Mouse (Mus musculus): ENCODE data around the gene Gm1043.
A peak's percentile ranks its signal among the peaks of the same experiment; 100 is the strongest.

Gene Gm1043

DNA sequence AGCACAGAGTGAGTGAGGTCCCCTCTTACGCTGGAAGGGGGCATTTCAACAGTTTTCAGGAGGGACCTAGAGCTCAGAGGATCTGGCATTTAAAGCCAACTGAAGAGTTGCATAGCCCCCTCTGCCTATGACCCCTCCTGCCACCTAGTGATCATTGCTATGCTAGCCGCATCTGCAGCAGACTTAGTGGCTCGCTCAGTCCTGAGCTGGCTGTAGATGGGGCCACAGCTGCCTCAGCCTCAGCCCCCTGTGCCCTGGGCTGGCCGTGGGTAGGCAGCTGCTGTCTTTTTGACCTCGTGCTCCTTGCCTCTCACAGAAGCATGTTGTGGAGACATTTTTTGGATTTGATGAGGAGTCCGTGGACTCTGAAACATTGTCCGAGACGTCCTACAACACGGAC lies 32.0 kb downstream of the Gm1043 start:
- Histone ChIP-seq H3K36me3 (ENCODE audit: control insufficient read depth, insufficient read depth, low read length, poor library complexity, severe bottlenecking) (peaks cover 7% of the 10 kb centered on the region), H3K27me3 (ENCODE audit: control insufficient read depth, insufficient read depth, low read length, poor library complexity, severe bottlenecking) (no peaks in the 10 kb centered on the region)
- DNase-seq (ENCODE audit: low read depth, low spot score) = no peak

DNA sequence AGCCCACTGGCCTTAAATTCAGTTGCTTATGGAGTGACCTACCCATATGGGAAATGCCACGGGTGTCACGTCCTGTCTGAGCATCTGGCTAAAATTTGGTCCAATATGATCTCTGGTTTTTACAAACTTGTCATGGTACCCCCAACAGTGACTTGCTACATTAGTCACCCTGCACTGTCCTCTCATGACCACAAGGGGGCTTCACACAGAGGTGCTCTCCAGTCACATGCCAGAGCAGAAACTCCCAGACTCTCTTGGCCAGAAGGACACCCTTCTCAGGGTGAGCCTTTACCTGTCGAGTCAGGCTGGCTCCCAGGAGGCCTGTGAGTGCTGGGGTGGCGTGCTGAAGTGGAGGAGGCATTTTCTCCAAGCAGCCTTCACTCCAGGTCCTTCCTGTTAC lies 33.1 kb downstream of the Gm1043 start:
- peaks cover 4% of the 10 kb centered on the region for H3K36me3 ChIP-seq (ENCODE audit: control insufficient read depth, insufficient read depth, low read length, poor library complexity, severe bottlenecking)
- H3K27me3 ChIP-seq (ENCODE audit: control insufficient read depth, insufficient read depth, low read length, poor library complexity, severe bottlenecking) = no peaks in the 10 kb centered on the region
- peak; percentile 67 for DNase-seq (ENCODE audit: low read depth, low spot score)

GRCm38 (mm10) chr5:37121186-37121680 lies 36.1 kb downstream of the Gm1043 start:
- Histone ChIP-seq H3K36me3 (ENCODE audit: control insufficient read depth, insufficient read depth, low read length, poor library complexity, severe bottlenecking) (peaks cover 4% of the 10 kb centered on the region), H3K27me3 (ENCODE audit: control insufficient read depth, insufficient read depth, low read length, poor library complexity, severe bottlenecking) (no peaks in the 10 kb centered on the region)
- DNase-seq (ENCODE audit: low read depth, low spot score) = peak; percentile 61

GRCm38 (mm10) chr5:37131841-37132240 lies 46.7 kb downstream of the Gm1043 start:
- DNase-seq (ENCODE audit: low read depth, low spot score) = peak; percentile 29
- H3K27me3 ChIP-seq (ENCODE audit: control insufficient read depth, insufficient read depth, low read length, poor library complexity, severe bottlenecking) = no peaks in the 10 kb centered on the region
- peaks cover 8% of the 10 kb centered on the region for H3K36me3 ChIP-seq (ENCODE audit: control insufficient read depth, insufficient read depth, low read length, poor library complexity, severe bottlenecking)

DNA sequence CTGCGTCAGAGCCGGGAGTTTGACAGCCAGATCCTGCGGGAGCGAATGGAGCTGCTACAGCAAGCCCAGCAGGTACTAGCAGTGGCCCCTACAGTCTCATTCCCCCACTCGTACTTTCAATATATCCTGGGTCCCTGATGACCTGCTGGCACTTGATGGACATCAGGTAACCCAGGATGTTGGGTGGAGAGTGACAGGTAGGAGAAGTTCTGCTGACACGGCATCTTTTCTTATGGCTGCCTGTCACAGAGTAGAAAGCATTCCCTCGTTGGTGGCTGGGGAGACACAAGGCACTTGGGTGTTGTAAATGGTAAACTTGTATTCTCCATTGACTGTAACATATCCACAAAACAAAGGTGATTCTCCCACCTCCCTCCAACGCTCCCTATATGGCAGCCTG lies 56.6 kb downstream of the Gm1043 start:
- Histone ChIP-seq H3K36me3 (ENCODE audit: control insufficient read depth, insufficient read depth, low read length, poor library complexity, severe bottlenecking) (peaks cover 2% of the 10 kb centered on the region; the same call in 1 of the 2 replicates), H3K27me3 (ENCODE audit: control insufficient read depth, insufficient read depth, low read length, poor library complexity, severe bottlenecking) (no peaks in the 10 kb centered on the region)
- no peak for DNase-seq (ENCODE audit: low read depth, low spot score)

- DNase-seq (ENCODE audit: low read depth, low spot score) = peak; percentile 73
- Histone ChIP-seq H3K27me3 (ENCODE audit: control insufficient read depth, insufficient read depth, low read length, poor library complexity, severe bottlenecking) (no peaks in the 10 kb centered on the region; the same call in 1 of the 2 replicates), H3K36me3 (ENCODE audit: control insufficient read depth, insufficient read depth, low read length, poor library complexity, severe bottlenecking) (peaks cover 5% of the 10 kb centered on the region)
Observed at GRCm38 (mm10) chr5:37147536-37147935, 62.4 kb downstream of the Gm1043 start.

DNA sequence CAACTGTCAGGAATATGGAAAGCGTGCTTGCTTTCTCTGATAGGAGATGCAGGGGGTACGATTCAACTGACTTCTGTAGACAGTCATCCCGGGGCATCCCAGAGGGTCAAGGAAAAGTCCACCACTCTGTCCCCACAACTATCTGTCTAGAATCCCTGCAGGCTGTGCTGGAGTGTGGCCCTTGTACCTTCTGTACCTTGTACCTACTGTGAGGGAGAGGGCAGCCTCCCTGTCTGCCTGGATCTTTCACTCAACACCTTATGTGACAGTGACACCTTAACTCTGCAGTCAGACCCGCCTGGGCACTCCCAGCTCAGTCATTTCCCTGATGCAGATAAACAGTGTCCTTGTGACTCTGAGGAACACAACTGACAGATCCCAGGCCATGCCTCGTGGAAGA lies 65.5 kb downstream of the Gm1043 start:
- Histone ChIP-seq H3K27me3 (ENCODE audit: control insufficient read depth, insufficient read depth, low read length, poor library complexity, severe bottlenecking) (no peaks in the 10 kb centered on the region; the same call in 1 of the 2 replicates), H3K36me3 (ENCODE audit: control insufficient read depth, insufficient read depth, low read length, poor library complexity, severe bottlenecking) (peaks cover 3% of the 10 kb centered on the region)
- DNase-seq (ENCODE audit: low read depth, low spot score) = no peak

DNA sequence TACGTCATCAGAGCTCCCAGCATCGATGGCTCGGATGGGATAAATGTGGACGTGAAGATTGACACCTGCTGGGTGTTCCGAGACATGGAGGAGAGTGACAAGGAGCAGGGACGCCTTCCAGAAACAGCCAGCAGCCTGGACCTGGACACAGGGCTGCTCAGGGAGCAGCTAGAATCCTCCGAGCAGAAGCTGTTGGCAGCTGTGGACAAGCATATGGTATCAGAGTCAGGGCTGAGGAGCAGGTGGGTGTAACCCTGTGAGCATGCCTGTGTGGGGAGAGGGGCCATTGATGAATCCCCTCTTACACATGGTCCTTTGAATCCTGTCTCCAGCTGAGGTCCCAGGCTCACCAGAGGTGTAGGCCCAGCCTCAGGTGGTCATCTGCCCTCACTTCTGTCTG lies 69.3 kb downstream of the Gm1043 start:
- Histone ChIP-seq H3K36me3 (ENCODE audit: control insufficient read depth, insufficient read depth, low read length, poor library complexity, severe bottlenecking) (no peaks in the 10 kb centered on the region), H3K27me3 (ENCODE audit: control insufficient read depth, insufficient read depth, low read length, poor library complexity, severe bottlenecking) (no peaks in the 10 kb centered on the region)
- no peak for DNase-seq (ENCODE audit: low read depth, low spot score)

DNA sequence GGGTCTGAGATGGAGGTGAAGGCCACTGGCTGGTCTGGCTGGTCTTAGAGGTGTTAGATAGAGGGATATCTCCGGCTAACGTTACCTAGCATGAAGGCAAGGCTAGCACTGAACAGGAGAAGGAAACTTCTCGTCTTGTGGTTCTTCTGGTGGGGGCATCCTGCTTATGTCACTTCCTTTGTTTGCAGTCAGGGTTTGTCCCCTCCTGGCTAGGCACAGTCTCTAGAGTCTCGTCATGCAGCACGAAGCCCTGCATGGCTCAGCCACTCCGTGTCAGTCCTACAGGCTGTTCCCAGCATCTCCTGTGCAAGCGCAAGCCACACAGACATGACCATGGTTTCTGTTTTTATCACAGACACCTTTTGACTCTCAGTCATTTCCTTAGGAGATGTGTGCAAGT lies 73.2 kb downstream of the Gm1043 start:
- Histone ChIP-seq H3K27me3 (ENCODE audit: control insufficient read depth, insufficient read depth, low read length, poor library complexity, severe bottlenecking) (no peaks in the 10 kb centered on the region), H3K36me3 (ENCODE audit: control insufficient read depth, insufficient read depth, low read length, poor library complexity, severe bottlenecking) (no peaks in the 10 kb centered on the region)
- DNase-seq (ENCODE audit: low read depth, low spot score) = peak; percentile 28

- Histone ChIP-seq H3K36me3 (ENCODE audit: control insufficient read depth, insufficient read depth, low read length, poor library complexity, severe bottlenecking) (no peaks in the 10 kb centered on the region), H3K27me3 (ENCODE audit: control insufficient read depth, insufficient read depth, low read length, poor library complexity, severe bottlenecking) (no peaks in the 10 kb centered on the region)
- peak; percentile 49 for DNase-seq (ENCODE audit: low read depth, low spot score)
Observed at GRCm38 (mm10) chr5:37162871-37163781, 78.0 kb downstream of the Gm1043 start.

DNA sequence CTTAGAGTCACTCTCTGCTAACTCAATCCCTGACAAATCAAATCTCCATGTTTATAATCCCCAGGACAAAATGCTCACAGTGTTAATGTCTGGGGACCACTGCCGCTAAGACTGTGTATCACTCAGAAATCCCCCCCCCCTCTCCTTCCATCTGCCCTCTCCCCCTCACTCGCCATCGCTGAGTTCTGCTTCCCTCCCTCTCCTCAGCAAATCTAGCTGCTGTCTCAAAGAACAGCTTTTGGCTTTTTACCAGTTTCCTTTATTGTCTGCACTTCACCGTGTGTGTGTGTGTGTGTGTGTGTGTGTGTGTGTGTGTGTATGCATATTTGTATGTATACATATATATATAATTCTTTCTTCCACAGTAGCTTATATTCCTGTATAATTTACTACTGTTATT lies 91.3 kb downstream of the Gm1043 start:
- Histone ChIP-seq H3K27me3 (ENCODE audit: control insufficient read depth, insufficient read depth, low read length, poor library complexity, severe bottlenecking) (no peaks in the 10 kb centered on the region), H3K36me3 (ENCODE audit: control insufficient read depth, insufficient read depth, low read length, poor library complexity, severe bottlenecking) (no peaks in the 10 kb centered on the region)
- DNase-seq (ENCODE audit: low read depth, low spot score) = no peak

GRCm38 (mm10) chr5:37177061-37177460 lies 91.9 kb downstream of the Gm1043 start:
- H3K36me3 ChIP-seq (ENCODE audit: control insufficient read depth, insufficient read depth, low read length, poor library complexity, severe bottlenecking) = no peaks in the 10 kb centered on the region
- DNase-seq (ENCODE audit: low read depth, low spot score) = no peak
- H3K27me3 ChIP-seq (ENCODE audit: control insufficient read depth, insufficient read depth, low read length, poor library complexity, severe bottlenecking) = no peaks in the 10 kb centered on the region

GRCm38 (mm10) chr5:37178811-37179210 lies 93.6 kb downstream of the Gm1043 start:
- no peaks in the 10 kb centered on the region for H3K27me3 ChIP-seq (ENCODE audit: control insufficient read depth, insufficient read depth, low read length, poor library complexity, severe bottlenecking)
- no peaks in the 10 kb centered on the region for H3K36me3 ChIP-seq (ENCODE audit: control insufficient read depth, insufficient read depth, low read length, poor library complexity, severe bottlenecking)
- no peak for DNase-seq (ENCODE audit: low read depth, low spot score)

- Histone ChIP-seq H3K27me3 (ENCODE audit: control insufficient read depth, insufficient read depth, low read length, poor library complexity, severe bottlenecking) (no peaks in the 10 kb centered on the region), H3K36me3 (ENCODE audit: control insufficient read depth, insufficient read depth, low read length, poor library complexity, severe bottlenecking) (no peaks in the 10 kb centered on the region)
- DNase-seq (ENCODE audit: low read depth, low spot score) = no peak
Observed at GRCm38 (mm10) chr5:37179872-37180271, 94.7 kb downstream of the Gm1043 start.

GRCm38 (mm10) chr5:37180624-37181023 lies 95.5 kb downstream of the Gm1043 start:
- DNase-seq (ENCODE audit: low read depth, low spot score) = peak; percentile 9
- Histone ChIP-seq H3K27me3 (ENCODE audit: control insufficient read depth, insufficient read depth, low read length, poor library complexity, severe bottlenecking) (no peaks in the 10 kb centered on the region), H3K36me3 (ENCODE audit: control insufficient read depth, insufficient read depth, low read length, poor library complexity, severe bottlenecking) (no peaks in the 10 kb centered on the region)
